Mouse (Mus musculus): ENCODE measurements around the gene Kmt2d. TPM values are rescaled to one million over a fixed set of nuclear protein-coding genes. Genes with fewer than 3 reads are reported as not detected.

Kmt2d gene
- polyA plus RNA-seq, 1 experiment from 2014 or later = 14.7 TPM

DNA sequence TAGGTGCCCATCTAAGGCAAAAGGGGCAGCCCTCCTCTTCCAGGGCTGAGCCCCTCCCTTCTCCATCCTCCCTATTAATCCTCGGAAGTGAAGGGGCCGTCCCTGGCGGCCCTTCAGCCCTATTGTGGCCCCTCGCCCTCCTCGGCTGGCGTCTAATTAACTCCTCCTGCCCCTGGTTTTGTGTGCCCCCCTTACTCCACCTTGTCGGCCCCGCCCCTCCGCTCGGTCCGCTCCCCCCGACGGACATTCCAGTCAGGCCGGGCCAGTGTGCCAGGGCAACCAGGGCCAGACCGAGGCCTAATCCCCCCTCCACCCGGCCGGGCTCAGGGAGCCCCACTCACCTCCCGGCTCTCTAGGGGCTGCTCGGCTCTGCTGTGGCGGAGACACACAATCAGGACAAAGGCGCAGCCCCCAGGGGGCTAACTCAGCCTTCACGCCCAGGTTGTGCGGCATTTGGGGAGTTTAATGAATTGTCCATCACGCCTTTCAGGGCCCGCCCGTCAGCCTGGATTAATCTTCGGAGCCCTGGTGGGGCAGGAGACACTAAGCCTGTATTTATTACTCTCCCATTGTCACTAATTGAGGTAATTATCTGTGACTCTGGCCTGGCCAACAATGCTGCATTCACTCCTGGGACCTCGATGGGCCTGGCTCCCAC lies 73.0 kb downstream of the Kmt2d start:
- Histone ChIP-seq H3K27me3 (peaks cover 100% of the 10 kb centered on the region), H3K36me3 (no peaks in the 10 kb centered on the region), H3K4me1 (peaks cover 15% of the 10 kb centered on the region), H3K4me3 (0 out of 2 replicates have a peak overlapping the region, but pooled peaks have one; percentile 16), H3K4me2 (replicated peaks) (peak overlapping the region; percentile 30; the same call in 1 of the 2 replicates), H3K9me3 (no peaks in the 10 kb centered on the region), H3K9ac (no peak overlapping the region), H3K27ac (no peak overlapping the region)
- 1% methylated on average over 28 of the region's 28 CpGs for WGBS
- ATAC-seq (ENCODE audit: low FRiP score, low read depth) = no peak

- Histone ChIP-seq H3K4me1 (peaks cover 22% of the 10 kb centered on the region), H3K9me3 (no peaks in the 10 kb centered on the region), H3K36me3 (no peaks in the 10 kb centered on the region), H3K27ac (no peak overlapping the region), H3K4me3 (no peak overlapping the region), H3K4me2 (replicated peaks) (no peak overlapping the region), H3K9ac (no peak overlapping the region), H3K27me3 (peaks cover 100% of the 10 kb centered on the region)
- 4% methylated on average over 13 of the region's 13 CpGs for WGBS
- ATAC-seq (ENCODE audit: low FRiP score, low read depth) = 0 out of 2 replicates have a peak, but pooled peaks have one; percentile 30
Measured at GRCm38 (mm10) chr15:98796803-98797595, 74.0 kb downstream of the Kmt2d start.

GRCm38 (mm10) chr15:98793141-98793698 lies 77.8 kb downstream of the Kmt2d start:
- Histone ChIP-seq H3K36me3 (no peaks in the 10 kb centered on the region), H3K4me2 (replicated peaks) (peak overlapping the region; percentile 60), H3K9ac (no peak overlapping the region), H3K9me3 (no peaks in the 10 kb centered on the region), H3K4me1 (peaks cover 43% of the 10 kb centered on the region), H3K27me3 (peaks cover 100% of the 10 kb centered on the region), H3K4me3 (peak overlapping the region; percentile 40), H3K27ac (no peak overlapping the region)
- WGBS = 2% methylated on average over 13 of the region's 13 CpGs
- ATAC-seq (ENCODE audit: low FRiP score, low read depth) = no peak

GRCm38 (mm10) chr15:98792233-98793020 lies 78.6 kb downstream of the Kmt2d start:
- H3K4me2 ChIP-seq (replicated peaks) = peak overlapping the region; percentile 60
- no peaks in the 10 kb centered on the region for H3K9me3 ChIP-seq
- peaks cover 37% of the 10 kb centered on the region for H3K4me1 ChIP-seq
- no peak for ATAC-seq (ENCODE audit: low FRiP score, low read depth)
- no peaks in the 10 kb centered on the region for H3K36me3 ChIP-seq
- no peak overlapping the region for H3K27ac ChIP-seq
- H3K27me3 ChIP-seq = peaks cover 100% of the 10 kb centered on the region
- under 1% methylated on average over 75 of the region's 75 CpGs for WGBS
- H3K9ac ChIP-seq = 0 out of 2 replicates have a peak overlapping the region, but pooled peaks have one; percentile 53
- peak overlapping the region; percentile 40 for H3K4me3 ChIP-seq

GRCm38 (mm10) chr15:98791771-98792170 lies 79.2 kb downstream of the Kmt2d start:
- peaks cover 100% of the 10 kb centered on the region for H3K27me3 ChIP-seq
- H3K4me1 ChIP-seq = peaks cover 33% of the 10 kb centered on the region
- H3K27ac ChIP-seq = no peak overlapping the region
- WGBS = 2% methylated on average over 23 of the region's 23 CpGs
- H3K4me3 ChIP-seq = peak overlapping the region; percentile 40
- no peak overlapping the region for H3K4me2 ChIP-seq (replicated peaks)
- no peaks in the 10 kb centered on the region for H3K36me3 ChIP-seq
- H3K9me3 ChIP-seq = no peaks in the 10 kb centered on the region
- no peak overlapping the region for H3K9ac ChIP-seq
- ATAC-seq (ENCODE audit: low FRiP score, low read depth) = no peak

- WGBS = 1% methylated on average over 12 of the region's 12 CpGs
- H3K9ac ChIP-seq = 0 out of 2 replicates have a peak overlapping the region, but pooled peaks have one; percentile 39
Measured at GRCm38 (mm10) chr15:98791221-98791620, 79.8 kb downstream of the Kmt2d start.

GRCm38 (mm10) chr15:98790761-98791160 lies 80.2 kb downstream of the Kmt2d start:
- H3K9ac ChIP-seq = peak overlapping the region; percentile 39
- ATAC-seq (ENCODE audit: low FRiP score, low read depth) = no peak
- no peaks in the 10 kb centered on the region for H3K36me3 ChIP-seq
- peak overlapping the region; percentile 49 for H3K4me2 ChIP-seq (replicated peaks)
- H3K4me1 ChIP-seq = peaks cover 33% of the 10 kb centered on the region
- peak overlapping the region; percentile 40 for H3K4me3 ChIP-seq
- no peak overlapping the region for H3K27ac ChIP-seq
- peaks cover 2% of the 10 kb centered on the region; the same call in 1 of the 2 replicates for H3K9me3 ChIP-seq
- H3K27me3 ChIP-seq = peaks cover 98% of the 10 kb centered on the region
- WGBS = under 1% methylated on average over 23 of the region's 23 CpGs

More at GRCm38 (mm10) chr15:98791221-98791620, 79.8 kb downstream of the Kmt2d start:
- ATAC-seq (ENCODE audit: low FRiP score, low read depth) = no peak
- no peaks in the 10 kb centered on the region for H3K9me3 ChIP-seq
- H3K27me3 ChIP-seq = peaks cover 100% of the 10 kb centered on the region
- H3K4me3 ChIP-seq = peak overlapping the region; percentile 40
- H3K4me2 ChIP-seq (replicated peaks) = peak overlapping the region; percentile 49
- H3K4me1 ChIP-seq = peaks cover 33% of the 10 kb centered on the region
- H3K27ac ChIP-seq = no peak overlapping the region
- no peaks in the 10 kb centered on the region for H3K36me3 ChIP-seq

GRCm38 (mm10) chr15:98789661-98790535 lies 81.1 kb downstream of the Kmt2d start, which contains the start of gene Wnt1:
Gene Wnt1 (plus strand): TSS chr15:98789857.
- 4% methylated on average over 51 of the region's 51 CpGs for WGBS
- peak within 1 kb of the TSS; percentile 49 for H3K4me2 ChIP-seq (replicated peaks)
- H3K27ac ChIP-seq = no peak within 1 kb of the TSS
- H3K36me3 ChIP-seq = no peaks in the 10 kb centered on the region
- no peak for ATAC-seq (ENCODE audit: low FRiP score, low read depth)
- H3K9me3 ChIP-seq = peaks cover 5% of the 10 kb centered on the region; the same call in 1 of the 2 replicates
- H3K4me3 ChIP-seq = peak within 1 kb of the TSS; percentile 40
- peaks cover 98% of the 10 kb centered on the region for H3K27me3 ChIP-seq
- H3K9ac ChIP-seq = peak within 1 kb of the TSS; percentile 39
- peaks cover 33% of the 10 kb centered on the region for H3K4me1 ChIP-seq

- H3K4me3 ChIP-seq = peak overlapping the region; percentile 21
- H3K9ac ChIP-seq = no peak overlapping the region; the same call in 1 of the 2 replicates
- H3K9me3 ChIP-seq = peaks cover 5% of the 10 kb centered on the region; the same call in 1 of the 2 replicates
- peaks cover 95% of the 10 kb centered on the region for H3K27me3 ChIP-seq
- no peaks in the 10 kb centered on the region for H3K36me3 ChIP-seq
- peak overlapping the region; percentile 39 for H3K4me2 ChIP-seq (replicated peaks)
- H3K4me1 ChIP-seq = peaks cover 33% of the 10 kb centered on the region
- no peak overlapping the region for H3K27ac ChIP-seq
- no peak for ATAC-seq (ENCODE audit: low FRiP score, low read depth)
- WGBS = 12% methylated on average over 24 of the region's 24 CpGs
Measured at GRCm38 (mm10) chr15:98788972-98789660, 81.9 kb downstream of the Kmt2d start.

- no peak overlapping the region for H3K9ac ChIP-seq
- no peaks in the 10 kb centered on the region for H3K36me3 ChIP-seq
- H3K27ac ChIP-seq = no peak overlapping the region
- ATAC-seq (ENCODE audit: low FRiP score, low read depth) = no peak
- no peak overlapping the region for H3K4me3 ChIP-seq
- H3K9me3 ChIP-seq = peaks cover 5% of the 10 kb centered on the region; the same call in 1 of the 2 replicates
- H3K4me2 ChIP-seq (replicated peaks) = no peak overlapping the region
- H3K27me3 ChIP-seq = peaks cover 91% of the 10 kb centered on the region
- peaks cover 28% of the 10 kb centered on the region for H3K4me1 ChIP-seq
- 25% methylated on average over 4 of the region's 4 CpGs for WGBS
Measured at GRCm38 (mm10) chr15:98787930-98788329, 83.1 kb downstream of the Kmt2d start.

All from limb, embryonic 13.5 days (tissue).